Mouse (Mus musculus): ENCODE measurements around the gene Pou2f2. TPM values are rescaled to one million over a fixed set of nuclear protein-coding genes. Genes with fewer than 3 reads are reported as not detected.

Gene Pou2f2
- polyA plus RNA-seq, 1 experiment from 2014 or later: 2.0 TPM

DNA sequence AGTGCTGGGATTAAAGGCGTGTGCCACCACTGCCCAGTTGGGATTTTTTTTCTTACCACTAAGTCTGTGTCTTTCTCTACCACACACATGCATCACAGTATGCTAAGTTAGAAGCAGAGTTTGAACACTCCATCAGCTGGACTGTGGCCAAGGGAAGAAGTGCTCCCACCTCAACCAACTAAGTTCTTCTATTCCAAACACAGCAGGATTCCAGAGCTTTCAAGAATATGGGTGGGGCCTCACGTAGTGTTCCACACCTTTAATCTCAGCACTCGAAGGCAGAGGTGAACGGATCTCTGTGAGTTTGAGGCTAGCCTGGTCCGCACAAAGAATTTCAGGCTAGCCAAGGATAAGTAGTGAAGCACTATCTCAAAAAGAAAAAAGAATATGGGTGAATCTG, 13.4 kb downstream of the Pou2f2 start:
- Histone ChIP-seq H3K9me3 (replicated peaks) (no peaks in the 10 kb centered on the region), H3K4me3 (replicated peaks) (no peak overlapping the region), H3K27ac (replicated peaks) (no peak overlapping the region), H3K4me1 (no peaks in the 10 kb centered on the region), H3K36me3 (no peaks in the 10 kb centered on the region), H3K9ac (no peak overlapping the region), H3K27me3 (peaks cover 4% of the 10 kb centered on the region; the same call in 1 of the 2 replicates), H3K4me2 (replicated peaks) (no peak overlapping the region)
- 80% methylated on average over 5 of the region's 5 CpGs for WGBS
- ATAC-seq (ENCODE audit: insufficient number of reproducible peaks, low FRiP score, low TSS enrichment, low read depth): no peak

DNA sequence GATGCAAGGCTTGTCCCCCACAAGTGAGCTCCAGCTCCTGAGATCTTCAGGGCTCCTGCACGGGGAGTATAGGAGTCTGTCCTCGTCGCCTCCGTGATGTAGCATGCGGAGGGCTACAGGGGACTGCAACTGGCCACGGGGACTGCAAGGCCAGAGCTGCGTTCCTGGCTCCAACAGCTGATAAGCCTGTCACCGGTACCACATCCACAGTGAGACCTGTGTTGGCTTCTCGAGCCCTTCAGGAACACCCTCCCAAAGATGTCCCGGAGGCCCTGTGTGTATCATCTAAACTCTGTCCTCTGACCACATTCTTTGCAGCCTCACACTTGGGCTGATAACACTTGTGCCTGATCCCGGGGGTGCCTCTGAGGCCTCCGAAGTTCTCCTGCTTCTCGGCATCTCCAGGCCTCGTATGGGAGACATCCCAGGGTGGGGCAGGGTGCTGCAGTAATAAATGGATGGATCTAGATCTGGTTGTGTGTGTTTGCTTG, 23.3 kb downstream of the Pou2f2 start:
- 0 out of 2 replicates have a peak overlapping the region, but pooled peaks have one; percentile 21 for H3K4me2 ChIP-seq (replicated peaks)

DNA sequence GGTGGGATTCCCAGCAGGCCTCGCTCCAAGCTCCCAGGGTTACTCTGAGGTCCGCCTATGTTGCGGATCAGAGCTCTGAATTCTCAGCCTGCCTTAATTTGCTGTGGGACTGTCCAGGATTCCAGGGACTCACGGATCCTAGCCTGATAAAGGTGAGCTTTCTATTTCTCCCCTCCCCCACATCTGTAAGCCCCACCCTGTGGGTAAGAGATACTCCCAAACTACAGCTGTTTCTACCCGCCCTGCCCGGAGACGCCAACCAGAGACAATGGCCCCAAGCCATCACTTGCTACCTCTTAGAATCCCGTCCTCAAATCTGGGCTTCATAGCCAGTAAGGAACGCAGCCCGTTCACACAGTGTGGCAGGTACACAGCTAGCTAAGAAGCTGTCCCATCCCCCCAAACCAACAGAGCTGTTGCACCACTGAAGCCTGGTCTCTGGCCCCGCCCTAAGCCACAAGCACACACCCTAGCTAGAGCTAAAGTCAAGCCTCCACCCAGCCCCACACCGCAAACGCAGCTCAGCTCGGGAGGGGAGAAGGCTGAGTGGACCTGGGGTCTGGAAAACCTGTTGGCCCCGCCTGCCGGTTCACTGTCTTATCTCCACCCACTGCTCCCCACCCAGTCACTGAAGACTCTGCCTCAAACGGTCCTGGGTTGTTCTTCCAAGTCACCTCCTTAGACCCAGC, 23.9 kb downstream of the Pou2f2 start:
- Histone ChIP-seq H3K4me2 (replicated peaks) (peak overlapping the region; percentile 21), H3K9me3 (replicated peaks) (no peaks in the 10 kb centered on the region), H3K36me3 (no peaks in the 10 kb centered on the region), H3K27me3 (peaks cover 36% of the 10 kb centered on the region), H3K4me1 (peaks cover 32% of the 10 kb centered on the region), H3K4me3 (replicated peaks) (no peak overlapping the region), H3K9ac (no peak overlapping the region), H3K27ac (replicated peaks) (no peak overlapping the region)
- ATAC-seq (ENCODE audit: insufficient number of reproducible peaks, low FRiP score, low TSS enrichment, low read depth): peak; percentile 48; the same call in 1 of the 2 replicates
- WGBS: 6% methylated on average over 17 of the region's 17 CpGs

More for the DNA sequence above, 23.3 kb downstream of the Pou2f2 start:
- Histone ChIP-seq H3K4me3 (replicated peaks) (no peak overlapping the region), H3K36me3 (no peaks in the 10 kb centered on the region), H3K9ac (no peak overlapping the region), H3K4me1 (peaks cover 28% of the 10 kb centered on the region), H3K9me3 (replicated peaks) (no peaks in the 10 kb centered on the region), H3K27me3 (peaks cover 30% of the 10 kb centered on the region), H3K27ac (replicated peaks) (no peak overlapping the region)
- 28% methylated on average over 14 of the region's 14 CpGs for WGBS
- ATAC-seq (ENCODE audit: insufficient number of reproducible peaks, low FRiP score, low TSS enrichment, low read depth): peak; percentile 5; the same call in 1 of the 2 replicates

- Histone ChIP-seq H3K9ac (no peak overlapping the region), H3K36me3 (no peaks in the 10 kb centered on the region), H3K4me2 (replicated peaks) (no peak overlapping the region), H3K4me3 (replicated peaks) (no peak overlapping the region), H3K27me3 (peaks cover 46% of the 10 kb centered on the region), H3K9me3 (replicated peaks) (no peaks in the 10 kb centered on the region), H3K27ac (replicated peaks) (no peak overlapping the region), H3K4me1 (peaks cover 34% of the 10 kb centered on the region)
- ATAC-seq (ENCODE audit: insufficient number of reproducible peaks, low FRiP score, low TSS enrichment, low read depth): no peak
- 76% methylated on average over 4 of the region's 4 CpGs for WGBS
Measured at GRCm38 (mm10) chr7:25154648-25155047, 24.9 kb downstream of the Pou2f2 start.

DNA sequence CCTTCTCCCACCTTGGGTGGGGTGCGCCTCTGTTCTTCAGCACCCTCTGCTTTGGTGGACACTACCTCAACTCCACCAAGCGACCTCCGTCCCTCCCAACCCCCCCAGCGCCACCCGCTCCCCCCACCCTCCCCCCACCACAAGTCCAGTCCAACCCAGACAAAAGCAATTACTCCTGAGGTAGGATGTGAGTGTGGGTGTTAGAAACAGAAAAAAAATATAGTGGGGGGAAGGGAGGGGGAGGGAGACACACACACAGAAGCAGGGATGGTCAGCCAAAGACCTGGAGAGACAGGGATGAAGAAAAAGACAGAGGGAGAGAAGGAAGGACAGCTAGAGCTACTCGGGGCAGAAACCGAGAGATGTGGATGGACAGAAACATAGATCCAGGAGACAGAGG, 25.7 kb downstream of the Pou2f2 start:
- WGBS: 33% methylated on average over 7 of the region's 7 CpGs
- ATAC-seq (ENCODE audit: insufficient number of reproducible peaks, low FRiP score, low TSS enrichment, low read depth): no peak
- Histone ChIP-seq H3K9me3 (replicated peaks) (no peaks in the 10 kb centered on the region), H3K4me1 (peaks cover 34% of the 10 kb centered on the region), H3K27ac (replicated peaks) (no peak overlapping the region), H3K4me3 (replicated peaks) (no peak overlapping the region), H3K9ac (no peak overlapping the region), H3K4me2 (replicated peaks) (no peak overlapping the region), H3K36me3 (no peaks in the 10 kb centered on the region), H3K27me3 (peaks cover 51% of the 10 kb centered on the region)

- Histone ChIP-seq H3K27ac (replicated peaks) (no peak overlapping the region), H3K27me3 (peaks cover 58% of the 10 kb centered on the region), H3K36me3 (no peaks in the 10 kb centered on the region), H3K4me1 (peaks cover 34% of the 10 kb centered on the region), H3K4me3 (replicated peaks) (no peak overlapping the region), H3K4me2 (replicated peaks) (no peak overlapping the region), H3K9ac (no peak overlapping the region), H3K9me3 (replicated peaks) (no peaks in the 10 kb centered on the region)
- 26% methylated on average over 10 of the region's 10 CpGs for WGBS
- ATAC-seq (ENCODE audit: insufficient number of reproducible peaks, low FRiP score, low TSS enrichment, low read depth): no peak
Measured at GRCm38 (mm10) chr7:25151916-25152556, 27.5 kb downstream of the Pou2f2 start.

DNA sequence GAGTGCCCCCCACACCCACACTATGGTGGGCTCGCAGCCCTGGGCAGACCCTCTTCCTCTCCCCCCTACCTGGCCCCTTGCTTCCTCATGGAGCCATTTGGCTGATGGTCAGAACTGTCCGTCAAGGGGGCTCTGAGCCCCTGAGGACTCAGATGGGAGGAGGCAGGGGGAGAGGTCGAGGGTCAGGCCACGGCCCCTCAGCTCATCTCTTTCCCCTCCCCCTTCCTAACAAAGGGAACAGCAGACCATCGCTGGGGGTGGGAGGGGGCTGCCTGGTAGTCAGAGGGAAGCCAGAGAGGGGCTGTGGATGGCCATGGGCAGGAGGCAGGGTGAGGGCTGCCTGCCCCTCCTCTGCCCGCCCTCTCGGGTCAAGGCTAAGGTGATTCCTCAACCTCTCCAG, 28.5 kb downstream of the Pou2f2 start:
- H3K4me2 ChIP-seq (replicated peaks): no peak overlapping the region
- H3K27ac ChIP-seq (replicated peaks): no peak overlapping the region
- peaks cover 32% of the 10 kb centered on the region for H3K4me1 ChIP-seq
- WGBS: 6% methylated on average over 7 of the region's 7 CpGs
- no peaks in the 10 kb centered on the region for H3K36me3 ChIP-seq
- H3K9me3 ChIP-seq (replicated peaks): no peaks in the 10 kb centered on the region
- peaks cover 52% of the 10 kb centered on the region for H3K27me3 ChIP-seq
- ATAC-seq (ENCODE audit: insufficient number of reproducible peaks, low FRiP score, low TSS enrichment, low read depth): no peak
- no peak overlapping the region for H3K4me3 ChIP-seq (replicated peaks)
- H3K9ac ChIP-seq: no peak overlapping the region

- no peaks in the 10 kb centered on the region for H3K9me3 ChIP-seq (replicated peaks)
- no peak overlapping the region for H3K27ac ChIP-seq (replicated peaks)
- H3K4me3 ChIP-seq (replicated peaks): no peak overlapping the region
- WGBS: 1% methylated on average over 13 of the region's 18 CpGs
- H3K36me3 ChIP-seq: no peaks in the 10 kb centered on the region
- peaks cover 47% of the 10 kb centered on the region for H3K27me3 ChIP-seq
- H3K9ac ChIP-seq: no peak overlapping the region
- peaks cover 24% of the 10 kb centered on the region for H3K4me1 ChIP-seq
- H3K4me2 ChIP-seq (replicated peaks): no peak overlapping the region
- ATAC-seq (ENCODE audit: insufficient number of reproducible peaks, low FRiP score, low TSS enrichment, low read depth): no peak
Measured at GRCm38 (mm10) chr7:25150151-25150663, 29.3 kb downstream of the Pou2f2 start.

GRCm38 (mm10) chr7:25145896-25146295, 33.6 kb downstream of the Pou2f2 start:
- Histone ChIP-seq H3K36me3 (no peaks in the 10 kb centered on the region), H3K27me3 (peaks cover 25% of the 10 kb centered on the region), H3K4me2 (replicated peaks) (no peak overlapping the region), H3K9ac (no peak overlapping the region), H3K4me1 (peaks cover 4% of the 10 kb centered on the region), H3K4me3 (replicated peaks) (no peak overlapping the region), H3K9me3 (replicated peaks) (no peaks in the 10 kb centered on the region), H3K27ac (replicated peaks) (no peak overlapping the region)
- 8% methylated on average over 10 of the region's 10 CpGs for WGBS
- ATAC-seq (ENCODE audit: insufficient number of reproducible peaks, low FRiP score, low TSS enrichment, low read depth): no peak

DNA sequence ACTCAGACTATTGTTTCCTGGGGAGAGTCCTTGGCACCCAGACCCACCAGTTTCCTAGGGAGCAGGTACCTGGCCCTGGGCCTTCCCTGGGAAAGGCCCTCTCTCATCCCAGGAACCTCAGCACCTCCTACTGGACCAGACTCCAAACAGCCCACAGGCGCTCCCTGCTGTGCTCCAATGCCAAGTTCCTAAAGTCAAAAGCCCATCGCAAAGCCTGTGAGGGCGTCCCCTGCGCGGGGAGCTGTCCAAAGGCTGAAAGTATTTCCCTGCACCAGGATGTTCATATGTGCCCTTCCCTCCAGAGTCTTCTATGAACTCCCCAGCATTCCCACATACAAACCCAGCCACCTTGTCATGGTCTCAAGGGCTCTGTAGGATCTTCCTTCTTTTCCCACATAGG, 37.8 kb downstream of the Pou2f2 start:
- no peak overlapping the region for H3K27ac ChIP-seq (replicated peaks)
- no peak overlapping the region for H3K4me2 ChIP-seq (replicated peaks)
- no peak for ATAC-seq (ENCODE audit: insufficient number of reproducible peaks, low FRiP score, low TSS enrichment, low read depth)
- no peak overlapping the region for H3K4me3 ChIP-seq (replicated peaks)
- no peaks in the 10 kb centered on the region for H3K36me3 ChIP-seq
- WGBS: 0% methylated on average over 5 of the region's 5 CpGs
- H3K9ac ChIP-seq: no peak overlapping the region
- H3K4me1 ChIP-seq: no peaks in the 10 kb centered on the region
- H3K27me3 ChIP-seq: peaks cover 10% of the 10 kb centered on the region
- no peaks in the 10 kb centered on the region for H3K9me3 ChIP-seq (replicated peaks)

GRCm38 (mm10) chr7:25137553-25137952, 42.0 kb downstream of the Pou2f2 start:
- Histone ChIP-seq H3K36me3 (no peaks in the 10 kb centered on the region), H3K4me3 (replicated peaks) (no peak overlapping the region), H3K4me1 (peaks cover 3% of the 10 kb centered on the region; the same call in 1 of the 2 replicates), H3K9me3 (replicated peaks) (no peaks in the 10 kb centered on the region), H3K27me3 (peaks cover 48% of the 10 kb centered on the region), H3K9ac (no peak overlapping the region), H3K4me2 (replicated peaks) (no peak overlapping the region), H3K27ac (replicated peaks) (no peak overlapping the region)
- no peak for ATAC-seq (ENCODE audit: insufficient number of reproducible peaks, low FRiP score, low TSS enrichment, low read depth)
- WGBS: 50% methylated on average over 3 of the region's 3 CpGs

All from embryonic facial prominence, embryonic 15.5 days (tissue).